18 mouse cellular contexts compared by ENCODE assay signal in genomic region chr11:90345746-90346145, GRCm38 (mm10).
"Had no signal": no experiment of that assay in that cellular context is flagged by ENCODE, and none has a peak within 500 bp of the region (broad histone marks: within the 10 kb centered on the region; RNA-seq: fewer than 3 reads in every experiment).

No protein-coding gene starts in this region.

- H3K4me1 ChIP-seq: neural tube, embryonic 15.5 days had no signal

- H3K4me2 ChIP-seq: lung, embryonic 14.5 days; midbrain, embryonic 13.5 days; neural tube, embryonic 13.5 days; neural tube, embryonic 15.5 days had no signal

- H3K9me3 ChIP-seq: midbrain, embryonic 10.5 days; midbrain, embryonic 13.5 days; neural tube, embryonic 13.5 days; neural tube, embryonic 15.5 days had no signal

- ATAC-seq: midbrain, embryonic 13.5 days; midbrain, embryonic 16.5 days had no signal

- H3K27me3 ChIP-seq: midbrain, embryonic 13.5 days; neural tube, embryonic 13.5 days; neural tube, embryonic 15.5 days had no signal

- H3K4me3 ChIP-seq: midbrain, embryonic 10.5 days; midbrain, embryonic 13.5 days; myocyte; neural tube, embryonic 13.5 days; neural tube, embryonic 15.5 days had no signal

- H3K9ac ChIP-seq: lung, embryonic 14.5 days; midbrain, embryonic 13.5 days; neural tube, embryonic 13.5 days; neural tube, embryonic 15.5 days had no signal

- H3K36me3 ChIP-seq: midbrain, embryonic 10.5 days; midbrain, embryonic 13.5 days; neural tube, embryonic 13.5 days; neural tube, embryonic 15.5 days had no signal

- DNase-seq: lung, adult 18-20 months; lung, embryonic 14.5 days; lung, postnatal 10 days; lung, postnatal 4 days; retina, postnatal 1 day; right cerebral cortex, adult 18-20 months; right cerebral cortex, postnatal 25 days; right cerebral cortex, postnatal 4 days; spleen, adult 18-20 months; thymus, adult 18-20 months; thymus, postnatal 14 days; thymus, postnatal 36 days had no signal

- H3K27ac ChIP-seq: midbrain, embryonic 10.5 days; midbrain, embryonic 13.5 days; neural tube, embryonic 13.5 days; neural tube, embryonic 15.5 days had no signal
